Mouse (Mus musculus): ENCODE measurements at regions not wholly inside any gene's neighbourhood (a gene's known extent, or its start where the extent isn't known, plus 50 kb on each side); places are given as distances from the start of the nearest gene placed in this dataset.

- in situ Hi-C loops (cut with MboI; ENCODE audit: low pct_ligation_motif_present, low pct_unique_long_range_greater_than_20kb, low sequenced_read_pairs) = no loop called here
- no peak for DNase-seq (ENCODE audit: extremely low read depth)
- no peak overlapping the region for H3K9ac ChIP-seq (ENCODE audit: insufficient read depth, low read depth)
These were observed 131.3 kb upstream of the Pnpt1 start for GRCm38 (mm10) chr11:28999196-28999595.

GRCm38 (mm10) chr11:28999620-29000019 is 130.9 kb upstream of the Pnpt1 start:
- in situ Hi-C loops (cut with MboI; ENCODE audit: low pct_ligation_motif_present, low pct_unique_long_range_greater_than_20kb, low sequenced_read_pairs) (no loop called here), dilution Hi-C loops (cut with MboI; ENCODE audit: extremely low pct_ligation_motif_present, extremely low pct_unique_long_range_greater_than_20kb, low sequenced_read_pairs) (no loop called here)
- Histone ChIP-seq H3K4me2 (ENCODE audit: insufficient read depth, low read depth, poor library complexity, severe bottlenecking) (no peak overlapping the region), H3K4me1 (ENCODE audit: control insufficient read depth in 1 of 2, insufficient read depth in 2 of 2) (no peaks in the 10 kb centered on the region), H3K27me3 (replicated peaks) (no peaks in the 10 kb centered on the region), H3K36me3 (replicated peaks in 1 of 2; ENCODE audit: control insufficient read depth in 1 of 2, insufficient read depth in 1 of 2, low read length in 1 of 2) (no peaks in the 10 kb centered on the region), H3K79me2 (replicated peaks; ENCODE audit: control insufficient read depth, extremely low read depth, insufficient read depth, poor library complexity, severe bottlenecking) (no peaks in the 10 kb centered on the region), H3K9me3 (replicated peaks; ENCODE audit: low read length) (no peaks in the 10 kb centered on the region), H3K27ac (ENCODE audit: insufficient read depth, low read depth) (no peak overlapping the region), H3K9ac (ENCODE audit: insufficient read depth, low read depth) (no peak overlapping the region), H3K4me3 (replicated peaks in 1 of 3; ENCODE audit: low read depth in 2 of 3, low read length in 2 of 3, poor library complexity in 1 of 3) (no peak overlapping the region)
- no peak for TF ChIP-seq MYC (IDR thresholded peaks at IDR 0.05; ENCODE audit: low read depth, low read length)
- TF ChIP-seq NRF1 (IDR thresholded peaks at IDR 0.05; ENCODE audit: low read depth, low read length) = no peak
- no peak for TF ChIP-seq SIN3A (IDR thresholded peaks at IDR 0.05; ENCODE audit: low read length)
- no peak for TF ChIP-seq SMC3 (IDR thresholded peaks at IDR 0.05; ENCODE audit: low read depth, low read length)
- TF ChIP-seq MAFK (IDR thresholded peaks at IDR 0.05; ENCODE audit: insufficient replicate concordance, low read length) = no peak
- TF ChIP-seq MAZ (IDR thresholded peaks at IDR 0.05; ENCODE audit: low read depth, low read length) = no peak
- TF ChIP-seq TCF12 (IDR thresholded peaks at IDR 0.05; ENCODE audit: low read depth, low read length) = no peak
- TF ChIP-seq CHD1 (IDR thresholded peaks at IDR 0.05; ENCODE audit: low read depth, low read length) = no peak
- TF ChIP-seq BHLHE40 (IDR thresholded peaks at IDR 0.05; ENCODE audit: low read depth, low read length) = no peak
- TF ChIP-seq USF2 (conservative IDR thresholded peaks at IDR 0.05; ENCODE audit: low read depth, low read length) = no peak
- TF ChIP-seq ZKSCAN1 (IDR thresholded peaks at IDR 0.05; ENCODE audit: borderline replicate concordance, low read depth, low read length) = no peak
- TF ChIP-seq KAT2A (IDR thresholded peaks at IDR 0.05; ENCODE audit: insufficient replicate concordance, low read length) = no peak
- TF ChIP-seq RAD21 (IDR thresholded peaks at IDR 0.05; ENCODE audit: low read depth, low read length) = no peak
- TF ChIP-seq PAX5 (IDR thresholded peaks at IDR 0.05; ENCODE audit: low read length) = no peak
- TF ChIP-seq GABPA (IDR thresholded peaks at IDR 0.05; ENCODE audit: insufficient replicate concordance, low read depth, low read length) = no peak
- no peak for TF ChIP-seq TBP (conservative IDR thresholded peaks at IDR 0.05; ENCODE audit: low read depth, low read length)
- DNase-seq (ENCODE audit: extremely low read depth) = no peak

More at GRCm38 (mm10) chr11:28999196-28999595, 131.3 kb upstream of the Pnpt1 start:
- Histone ChIP-seq H3K4me3 (replicated peaks in 1 of 3; ENCODE audit: low read depth in 2 of 3, low read length in 2 of 3, poor library complexity in 1 of 3) (no peak overlapping the region), H3K79me2 (replicated peaks; ENCODE audit: control insufficient read depth, extremely low read depth, insufficient read depth, poor library complexity, severe bottlenecking) (no peaks in the 10 kb centered on the region), H3K27ac (ENCODE audit: insufficient read depth, low read depth) (no peak overlapping the region), H3K9me3 (replicated peaks; ENCODE audit: low read length) (no peaks in the 10 kb centered on the region), H3K4me1 (ENCODE audit: control insufficient read depth in 1 of 2, insufficient read depth in 2 of 2) (no peaks in the 10 kb centered on the region), H3K27me3 (replicated peaks) (no peaks in the 10 kb centered on the region), H3K4me2 (ENCODE audit: insufficient read depth, low read depth, poor library complexity, severe bottlenecking) (no peak overlapping the region), H3K36me3 (replicated peaks in 1 of 2; ENCODE audit: control insufficient read depth in 1 of 2, insufficient read depth in 1 of 2, low read length in 1 of 2) (no peaks in the 10 kb centered on the region)
- no peak for TF ChIP-seq RCOR1 (conservative IDR thresholded peaks at IDR 0.05; ENCODE audit: low read depth, low read length)
- dilution Hi-C loops (cut with MboI; ENCODE audit: extremely low pct_ligation_motif_present, extremely low pct_unique_long_range_greater_than_20kb, low sequenced_read_pairs) = no loop called here
